Mouse (Mus musculus) heart, postnatal 0 days (tissue): ENCODE data around the gene Rnaseh1. TPM values are rescaled to one million over a fixed set of nuclear protein-coding genes. Genes with fewer than 3 reads are reported as not detected.

ENCODE experiments used
- ATAC-seq: fragments of 200-750 bp; cut with Nextera tagmentation; 2 replicates; pipeline ENCODE4 v1.8.0; 2017; ENCODE audit warnings: low read depth, moderate number of reproducible peaks, moderate library complexity; ENCODE audit not compliant: insufficient read depth
- DNase-seq: peaks from one replicate; pipeline ENCODE4 v3.0.0-alpha.2; 2016; ENCODE audit warnings: low spot score
- H3K27ac ChIP-seq: fragments of 300-500 bp; sonication (generic); 2 replicates; pipeline ENCODE4 v1.5.1; 2014; ENCODE audit warnings: low read depth, mild to moderate bottlenecking
- H3K27me3 ChIP-seq: fragments of 300-500 bp; sonication (generic); 2 replicates; pipeline ENCODE4 v1.6.1; 2014; ENCODE audit warnings: low read length, mixed read lengths; ENCODE audit not compliant: control insufficient read depth, insufficient read depth
- H3K36me3 ChIP-seq: fragments of 300-500 bp; sonication (generic); replicated peaks from 2 replicates; pipeline ENCODE4 v1.6.1; 2014; ENCODE audit warnings: low read length, mixed read lengths; ENCODE audit not compliant: control insufficient read depth, insufficient read depth
- H3K4me1 ChIP-seq: fragments of 300-500 bp; sonication (generic); 2 replicates; pipeline ENCODE4 v1.6.1; 2014; ENCODE audit warnings: antibody characterized with exemption; ENCODE audit not compliant: control insufficient read depth, insufficient read depth
- H3K4me2 ChIP-seq: fragments of 300-500 bp; sonication (generic); 2 replicates; pipeline ENCODE4 v1.6.1; 2014; ENCODE audit warnings: low read depth, mild to moderate bottlenecking, low read length, moderate library complexity
- H3K4me3 ChIP-seq: fragments of 300-500 bp; sonication (generic); 2 replicates; pipeline ENCODE4 v1.5.1; 2014; ENCODE audit warnings: low read depth, low read length
- H3K9ac ChIP-seq: fragments of 300-500 bp; sonication (generic); replicated peaks from 2 replicates; pipeline ENCODE4 v1.6.1; 2014; ENCODE audit warnings: low read depth, low read length, mixed read lengths
- H3K9me3 ChIP-seq: fragments of 300-500 bp; sonication (generic); replicated peaks from 2 replicates; pipeline ENCODE4 v1.6.1; 2016; ENCODE audit warnings: low read length; ENCODE audit not compliant: control insufficient read depth
- CTCF ChIP-seq: IDR thresholded peaks from 2 replicates; pipeline ENCODE4 v1.5.1; 2016; ENCODE audit warnings: antibody characterized with exemption, control low read depth, low read depth
- EP300 ChIP-seq: IDR thresholded peaks from 2 replicates; pipeline ENCODE4 v1.6.1; 2016; ENCODE audit warnings: antibody characterized with exemption, low read depth
- WGBS: fragments of 180-500 bp; shearing (Covaris S2); extraction: QIAGEN DNeasy Blood & Tissue Kit; methylation state at CpG from one replicate; pipeline ENCODE4 v1.1.7; 2014; 5-methylcytosine and 5-hydroxymethylcytosine counted together
- polyA plus RNA-seq: library from polyadenylated mRNA; unstranded; fragments of >200 nt; fragmentation: Nextera tagmentation; extraction: Ambion mirVana; gene quantifications from 2 replicates; pipeline ENCODE4 v1.2.1, GENCODE M21; 2015
- total RNA-seq: library from RNA; depleted of rRNA; stranded (reverse); fragments of >200 nt; gene quantifications from 2 replicates; pipeline ENCODE4 v1.2.3, GENCODE M21; 2014; ENCODE audit warnings: low replicate concordance

Rnaseh1 gene
- total and polyA plus RNA-seq, 2 experiments from 2014 or later = 4.1 to 11.6 TPM

GRCm38 (mm10) chr12:28685771-28686170, 36.4 kb downstream of the Rnaseh1 start:
- no peak overlapping the region for H3K9ac ChIP-seq
- H3K4me1 ChIP-seq = no peaks in the 10 kb centered on the region
- no peak overlapping the region for H3K27ac ChIP-seq
- no peak overlapping the region for H3K4me3 ChIP-seq
- no peaks in the 10 kb centered on the region for H3K27me3 ChIP-seq
- 55% methylated on average over 3 of the region's 3 CpGs for WGBS
- DNase-seq (no peak), ATAC-seq (no peak)
- TF ChIP-seq CTCF = no peak
- no peaks in the 10 kb centered on the region for H3K9me3 ChIP-seq
- no peak overlapping the region for H3K4me2 ChIP-seq
- peaks cover 24% of the 10 kb centered on the region for H3K36me3 ChIP-seq

GRCm38 (mm10) chr12:28686199-28686879, 36.9 kb downstream of the Rnaseh1 start:
- ATAC-seq (no peak), DNase-seq (no peak)
- Histone ChIP-seq H3K36me3 (peaks cover 25% of the 10 kb centered on the region), H3K9ac (no peak overlapping the region), H3K4me2 (no peak overlapping the region), H3K4me3 (no peak overlapping the region), H3K9me3 (no peaks in the 10 kb centered on the region), H3K27ac (no peak overlapping the region), H3K27me3 (no peaks in the 10 kb centered on the region), H3K4me1 (no peaks in the 10 kb centered on the region)
- no peak for TF ChIP-seq EP300
- no peak for TF ChIP-seq CTCF
- 84% methylated on average over 8 of the region's 8 CpGs for WGBS

GRCm38 (mm10) chr12:28688996-28689395, 39.6 kb downstream of the Rnaseh1 start:
- TF ChIP-seq EP300 (no peak), CTCF (no peak)
- Histone ChIP-seq H3K4me3 (no peak overlapping the region), H3K36me3 (peaks cover 43% of the 10 kb centered on the region), H3K9ac (no peak overlapping the region), H3K4me1 (no peaks in the 10 kb centered on the region), H3K27ac (no peak overlapping the region), H3K27me3 (no peaks in the 10 kb centered on the region), H3K4me2 (no peak overlapping the region), H3K9me3 (no peaks in the 10 kb centered on the region)
- no peak for DNase-seq
- WGBS = 79% methylated on average over 5 of the region's 6 CpGs
- no peak for ATAC-seq

- WGBS = 92% methylated on average over 7 of the region's 7 CpGs
- H3K27ac ChIP-seq = no peak overlapping the region
- H3K9me3 ChIP-seq = no peaks in the 10 kb centered on the region
- H3K4me3 ChIP-seq = no peak overlapping the region
- no peak overlapping the region for H3K4me2 ChIP-seq
- no peak overlapping the region for H3K9ac ChIP-seq
- H3K27me3 ChIP-seq = no peaks in the 10 kb centered on the region
- DNase-seq (no peak), ATAC-seq (no peak)
- TF ChIP-seq CTCF = no peak
- TF ChIP-seq EP300 = no peak
- H3K36me3 ChIP-seq = peaks cover 49% of the 10 kb centered on the region
- no peaks in the 10 kb centered on the region for H3K4me1 ChIP-seq
These were observed 41.3 kb downstream of the Rnaseh1 start for GRCm38 (mm10) chr12:28690730-28691129.

GRCm38 (mm10) chr12:28693738-28694137, 44.3 kb downstream of the Rnaseh1 start:
- WGBS = 55% methylated on average over 3 of the region's 3 CpGs
- ATAC-seq = no peak

GRCm38 (mm10) chr12:28694231-28694630, 44.8 kb downstream of the Rnaseh1 start:
- peaks cover 55% of the 10 kb centered on the region for H3K36me3 ChIP-seq
- 68% methylated on average over 2 of the region's 2 CpGs for WGBS
- H3K4me2 ChIP-seq = no peak overlapping the region
- no peaks in the 10 kb centered on the region for H3K9me3 ChIP-seq
- TF ChIP-seq CTCF = no peak
- no peak for TF ChIP-seq EP300
- ATAC-seq (no peak), DNase-seq (no peak)
- H3K4me1 ChIP-seq = no peaks in the 10 kb centered on the region
- no peak overlapping the region for H3K9ac ChIP-seq
- no peaks in the 10 kb centered on the region for H3K27me3 ChIP-seq
- no peak overlapping the region for H3K27ac ChIP-seq
- no peak overlapping the region for H3K4me3 ChIP-seq

More at GRCm38 (mm10) chr12:28693738-28694137, 44.3 kb downstream of the Rnaseh1 start:
- no peak for DNase-seq
- Histone ChIP-seq H3K4me1 (no peaks in the 10 kb centered on the region), H3K36me3 (peaks cover 60% of the 10 kb centered on the region), H3K27me3 (no peaks in the 10 kb centered on the region), H3K27ac (no peak overlapping the region), H3K4me2 (no peak overlapping the region), H3K9me3 (no peaks in the 10 kb centered on the region), H3K9ac (no peak overlapping the region), H3K4me3 (no peak overlapping the region)
- TF ChIP-seq EP300 (no peak), CTCF (no peak)
